Mouse (Mus musculus): ENCODE measurements at regions not wholly inside any gene's neighbourhood (a gene's known extent, or its start where the extent isn't known, plus 50 kb on each side); places are given as distances from the start of the nearest gene placed in this dataset.

GRCm38 (mm10) chr13:72691783-72692729, 63.4 kb downstream of the Irx2 start:
- no peak for DNase-seq

- DNase-seq, result no peak
Measured at GRCm38 (mm10) chr13:72707469-72707868, 78.8 kb downstream of the Irx2 start.

- DNase-seq, result no peak
Measured at GRCm38 (mm10) chr13:72708728-72709127, 80.1 kb downstream of the Irx2 start.

GRCm38 (mm10) chr13:72710051-72710450, 81.4 kb downstream of the Irx2 start:
- no peak for DNase-seq

- no peak for DNase-seq
Measured at GRCm38 (mm10) chr13:72711136-72711535, 82.5 kb downstream of the Irx2 start.

- DNase-seq, result no peak
Measured at GRCm38 (mm10) chr13:72711842-72712330, 83.3 kb downstream of the Irx2 start.

- DNase-seq, result no peak
Measured at GRCm38 (mm10) chr13:72714793-72715192, 86.2 kb downstream of the Irx2 start.

GRCm38 (mm10) chr13:72715959-72716680, 87.5 kb downstream of the Irx2 start:
- DNase-seq, result no peak

GRCm38 (mm10) chr13:72727126-72727525, 98.5 kb downstream of the Irx2 start:
- DNase-seq, result no peak

GRCm38 (mm10) chr13:72735916-72736315, 107.3 kb downstream of the Irx2 start:
- DNase-seq, result no peak

GRCm38 (mm10) chr13:72736992-72737391, 108.4 kb downstream of the Irx2 start:
- no peak for DNase-seq

GRCm38 (mm10) chr13:72747187-72747586, 118.6 kb downstream of the Irx2 start:
- DNase-seq, result no peak

- DNase-seq, result no peak
Measured at GRCm38 (mm10) chr13:72755036-72755435, 126.4 kb downstream of the Irx2 start.

GRCm38 (mm10) chr13:72762481-72762880, 133.9 kb downstream of the Irx2 start:
- DNase-seq, result no peak

- DNase-seq, result no peak
Measured at GRCm38 (mm10) chr13:72763337-72763736, 134.7 kb downstream of the Irx2 start.

GRCm38 (mm10) chr13:72767306-72767705, 138.7 kb downstream of the Irx2 start:
- no peak for DNase-seq

GRCm38 (mm10) chr13:72769007-72769595, 140.5 kb downstream of the Irx2 start:
- peak; percentile 39 for DNase-seq

- DNase-seq, result no peak
Measured at GRCm38 (mm10) chr13:72783026-72783726, 154.6 kb downstream of the Irx2 start.

GRCm38 (mm10) chr13:72783727-72784070, 155.1 kb downstream of the Irx2 start:
- DNase-seq, result no peak

- no peak for DNase-seq
Measured at GRCm38 (mm10) chr13:72792695-72793094, 164.1 kb downstream of the Irx2 start.

GRCm38 (mm10) chr13:72800021-72800420, 171.4 kb downstream of the Irx2 start:
- no peak for DNase-seq

- DNase-seq, result no peak
Measured at GRCm38 (mm10) chr13:72800546-72800945, 171.9 kb downstream of the Irx2 start.

- DNase-seq, result no peak
Measured at GRCm38 (mm10) chr13:72803374-72803773, 174.8 kb downstream of the Irx2 start.

Measured in right cerebral cortex, postnatal 25 days (tissue).